Mouse (Mus musculus) mature B cell (primary cell): ENCODE measurements around the gene Cplx3.

Experiments used
- in situ Hi-C: fragments of 300-500 bp; cut with MboI; formaldehyde crosslinking; loops from 2 replicates; pipeline ENCODE4 v1.14.3; 2019

Cplx3 gene

GRCm38 (mm10) chr9:57606139-57606851, at the start of gene Cplx3:
Gene Cplx3, minus strand, starts transcription at chr9:57606281.
- in situ Hi-C loops, result no loop called here

- in situ Hi-C loops, result loop anchor here (10.0 kb wide), 1 partner anchor 131 kb away; the partner anchor contains the start of gene Cox5a
Measured at GRCm38 (mm10) chr9:57655749-57656148, 49.7 kb upstream of the Cplx3 start.

- in situ Hi-C loops, result loop anchor here (10.0 kb wide), 1 partner anchor 130 kb away; the partner anchor contains the start of gene Cox5a
Measured at GRCm38 (mm10) chr9:57654966-57655365, 48.9 kb upstream of the Cplx3 start.

- in situ Hi-C loops, result loop anchor here (10.0 kb wide), 1 partner anchor 128 kb away; the partner anchor contains the start of gene Cox5a
Measured at GRCm38 (mm10) chr9:57653283-57653682, 47.2 kb upstream of the Cplx3 start, which contains the start of gene Csk. Gene Csk, minus strand, starts transcription at chr9:57653631.

- in situ Hi-C loops, result loop anchor here (10.0 kb wide), 1 partner anchor 128 kb away; the partner anchor contains the start of gene Cox5a
Measured at GRCm38 (mm10) chr9:57652855-57653254, 46.8 kb upstream of the Cplx3 start.

GRCm38 (mm10) chr9:57652351-57652750, 46.3 kb upstream of the Cplx3 start:
- in situ Hi-C loops, result loop anchor here (10.0 kb wide), 1 partner anchor 128 kb away; the partner anchor contains the start of gene Cox5a

GRCm38 (mm10) chr9:57650786-57651311, 44.8 kb upstream of the Cplx3 start:
- in situ Hi-C loops, result loop anchor here (10.0 kb wide), 1 partner anchor 126 kb away; the partner anchor contains the start of gene Cox5a

GRCm38 (mm10) chr9:57650130-57650785, 44.2 kb upstream of the Cplx3 start:
- in situ Hi-C loops, result loop anchor here (10.0 kb wide), 1 partner anchor 125 kb away; the partner anchor contains the start of gene Cox5a

GRCm38 (mm10) chr9:57647286-57648108, 41.4 kb upstream of the Cplx3 start:
- in situ Hi-C loops, result no loop called here

- in situ Hi-C loops, result no loop called here
Measured at GRCm38 (mm10) chr9:57646551-57647103, 40.5 kb upstream of the Cplx3 start.

GRCm38 (mm10) chr9:57644944-57645893, 39.1 kb upstream of the Cplx3 start:
- in situ Hi-C loops, result no loop called here

GRCm38 (mm10) chr9:57644442-57644943, 38.4 kb upstream of the Cplx3 start:
- in situ Hi-C loops, result no loop called here

GRCm38 (mm10) chr9:57643856-57644180, 37.7 kb upstream of the Cplx3 start:
- in situ Hi-C loops, result no loop called here

GRCm38 (mm10) chr9:57643169-57643855, 37.2 kb upstream of the Cplx3 start:
- in situ Hi-C loops, result no loop called here

- in situ Hi-C loops, result no loop called here
Measured at GRCm38 (mm10) chr9:57641775-57642550, 35.9 kb upstream of the Cplx3 start.

- in situ Hi-C loops, result no loop called here
Measured at GRCm38 (mm10) chr9:57641022-57641421, 34.9 kb upstream of the Cplx3 start.

- in situ Hi-C loops, result no loop called here
Measured at GRCm38 (mm10) chr9:57640384-57640783, 34.3 kb upstream of the Cplx3 start.

GRCm38 (mm10) chr9:57639661-57640328, 33.7 kb upstream of the Cplx3 start:
- in situ Hi-C loops, result no loop called here
